Mouse (Mus musculus) hindbrain, embryonic 13.5 days (tissue): ENCODE results near the gene Ninj1. TPM values are rescaled to one million over a fixed set of nuclear protein-coding genes. Genes with fewer than 3 reads are reported as not detected.

ENCODE experiments used
- ATAC-seq: fragments of 200-750 bp; cut with Nextera tagmentation; 2 replicates; pipeline ENCODE4 v1.8.0; 2017; ENCODE audit warnings: moderate TSS enrichment; ENCODE audit not compliant: low FRiP score
- H3K27ac ChIP-seq: fragments of 300-500 bp; sonication (generic); 2 replicates; pipeline ENCODE4 v1.5.1; 2015; ENCODE audit warnings: inconsistent platforms, mild to moderate bottlenecking, moderate library complexity
- H3K27me3 ChIP-seq: fragments of 300-500 bp; sonication (generic); 2 replicates; pipeline ENCODE4 v1.6.1; 2015; ENCODE audit warnings: mild to moderate bottlenecking, inconsistent platforms
- H3K36me3 ChIP-seq: fragments of 300-500 bp; sonication (generic); 2 replicates; pipeline ENCODE4 v1.6.1; 2015; ENCODE audit warnings: mild to moderate bottlenecking, inconsistent platforms
- H3K4me1 ChIP-seq: fragments of 300-500 bp; sonication (generic); replicated peaks from 2 replicates; pipeline ENCODE4 v1.6.1; 2015; ENCODE audit warnings: inconsistent platforms
- H3K4me2 ChIP-seq: fragments of 300-500 bp; sonication (generic); 2 replicates; pipeline ENCODE4 v1.6.1; 2015; ENCODE audit warnings: inconsistent platforms, mild to moderate bottlenecking, moderate library complexity
- H3K4me3 ChIP-seq: fragments of 300-500 bp; sonication (generic); 2 replicates; pipeline ENCODE4 v1.5.1; 2015; ENCODE audit warnings: mild to moderate bottlenecking, inconsistent platforms
- H3K9ac ChIP-seq: fragments of 300-500 bp; sonication (generic); 2 replicates; pipeline ENCODE4 v1.6.1; 2015; ENCODE audit warnings: mild to moderate bottlenecking, inconsistent platforms
- H3K9me3 ChIP-seq: fragments of 300-500 bp; sonication (generic); 2 replicates; pipeline ENCODE4 v1.6.1; 2016; ENCODE audit warnings: inconsistent platforms
- WGBS: fragments of 180-500 bp; shearing (Covaris S2); methylation state at CpG from one replicate; pipeline ENCODE4 v1.1.7; 2015; 5-methylcytosine and 5-hydroxymethylcytosine counted together
- polyA plus RNA-seq: library from polyadenylated mRNA; unstranded; fragments of >200 nt; fragmentation: Nextera tagmentation; extraction: Ambion mirVana; gene quantifications from 2 replicates; pipeline ENCODE4 v1.2.1, GENCODE M21; 2015

Ninj1 gene
- polyA plus RNA-seq, 1 experiment from 2014 or later: 19.9 TPM

GRCm38 (mm10) chr13:49218651-49219050 is 31.4 kb downstream of the Ninj1 start:
- ATAC-seq: no peak
- Histone ChIP-seq H3K4me2 (no peak overlapping the region), H3K9ac (no peak overlapping the region), H3K27ac (no peak overlapping the region), H3K36me3 (no peaks in the 10 kb centered on the region), H3K27me3 (peaks cover 45% of the 10 kb centered on the region), H3K4me3 (no peak overlapping the region), H3K4me1 (peaks cover 28% of the 10 kb centered on the region), H3K9me3 (no peaks in the 10 kb centered on the region)
- WGBS: 38% methylated on average over 3 of the region's 3 CpGs

DNA sequence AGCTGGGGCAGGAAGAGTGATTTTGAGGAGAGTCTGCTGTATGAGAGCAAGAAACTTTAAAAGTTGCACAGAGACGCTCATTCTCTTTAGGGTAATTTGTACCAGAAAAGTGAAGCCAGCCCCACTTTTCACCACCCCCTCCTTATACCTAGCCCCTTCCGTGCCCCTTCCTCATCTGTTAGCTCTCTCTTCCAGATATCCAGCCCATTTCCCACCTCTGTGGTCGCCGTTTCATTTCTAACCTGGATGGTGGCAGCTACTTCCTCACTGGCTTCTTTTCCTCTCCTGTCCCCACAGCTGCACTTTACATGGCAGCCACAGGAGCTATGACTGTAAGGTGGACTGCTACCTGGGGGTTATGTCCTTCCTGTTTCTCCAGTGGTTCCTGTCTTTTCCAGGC is 32.1 kb downstream of the Ninj1 start:
- H3K27ac ChIP-seq: no peak overlapping the region
- H3K4me1 ChIP-seq: peaks cover 21% of the 10 kb centered on the region
- no peaks in the 10 kb centered on the region for H3K9me3 ChIP-seq
- no peak for ATAC-seq
- no peak overlapping the region for H3K9ac ChIP-seq
- H3K4me2 ChIP-seq: no peak overlapping the region
- peaks cover 42% of the 10 kb centered on the region for H3K27me3 ChIP-seq
- 91% methylated on average over 4 of the region's 4 CpGs for WGBS
- H3K36me3 ChIP-seq: no peaks in the 10 kb centered on the region
- no peak overlapping the region for H3K4me3 ChIP-seq

GRCm38 (mm10) chr13:49220912-49221311 is 33.6 kb downstream of the Ninj1 start:
- Histone ChIP-seq H3K9ac (no peak overlapping the region), H3K9me3 (no peaks in the 10 kb centered on the region), H3K36me3 (no peaks in the 10 kb centered on the region), H3K4me1 (peaks cover 8% of the 10 kb centered on the region), H3K4me2 (no peak overlapping the region), H3K27me3 (peaks cover 35% of the 10 kb centered on the region), H3K4me3 (no peak overlapping the region), H3K27ac (no peak overlapping the region)
- ATAC-seq: no peak
- WGBS: 20% methylated on average over 5 of the region's 5 CpGs

GRCm38 (mm10) chr13:49224314-49224713 is 37.0 kb downstream of the Ninj1 start:
- no peak overlapping the region for H3K9ac ChIP-seq
- no peak for ATAC-seq
- 23% methylated on average over 10 of the region's 10 CpGs for WGBS

DNA sequence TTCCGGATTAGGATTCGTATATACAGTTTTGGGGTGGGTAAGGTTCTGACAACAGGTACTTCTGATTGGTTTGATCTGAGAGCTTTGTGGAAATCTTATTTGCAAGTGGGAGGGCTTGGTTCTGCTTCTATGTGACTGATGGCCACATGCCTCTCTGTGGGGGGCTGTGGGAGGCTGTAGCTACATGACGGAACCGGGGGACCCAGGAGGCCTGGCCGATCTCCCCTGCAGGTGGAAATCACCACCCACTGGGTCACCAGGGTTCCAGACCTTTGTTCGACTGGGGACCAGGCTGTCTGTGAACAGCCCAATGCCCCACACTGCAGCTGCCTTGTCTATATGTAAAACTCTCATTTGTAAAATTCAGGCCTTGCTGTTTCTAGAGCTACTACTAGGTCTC is 37.4 kb downstream of the Ninj1 start:
- no peak for ATAC-seq
- WGBS: 19% methylated on average over 6 of the region's 6 CpGs
- H3K27ac ChIP-seq: no peak overlapping the region
- no peak overlapping the region for H3K4me2 ChIP-seq
- no peaks in the 10 kb centered on the region for H3K9me3 ChIP-seq
- H3K4me1 ChIP-seq: no peaks in the 10 kb centered on the region
- no peak overlapping the region for H3K4me3 ChIP-seq
- peaks cover 11% of the 10 kb centered on the region for H3K27me3 ChIP-seq
- no peak overlapping the region for H3K9ac ChIP-seq
- no peaks in the 10 kb centered on the region for H3K36me3 ChIP-seq

More at GRCm38 (mm10) chr13:49224314-49224713, 37.0 kb downstream of the Ninj1 start:
- Histone ChIP-seq H3K9me3 (no peaks in the 10 kb centered on the region), H3K4me1 (no peaks in the 10 kb centered on the region), H3K27me3 (peaks cover 11% of the 10 kb centered on the region), H3K4me2 (no peak overlapping the region), H3K36me3 (no peaks in the 10 kb centered on the region), H3K4me3 (no peak overlapping the region), H3K27ac (no peak overlapping the region)

- Histone ChIP-seq H3K27me3 (peaks cover 11% of the 10 kb centered on the region), H3K9me3 (no peaks in the 10 kb centered on the region), H3K4me1 (no peaks in the 10 kb centered on the region), H3K4me2 (no peak overlapping the region), H3K9ac (no peak overlapping the region), H3K27ac (no peak overlapping the region), H3K4me3 (no peak overlapping the region), H3K36me3 (no peaks in the 10 kb centered on the region)
- WGBS: 64% methylated on average over 3 of the region's 3 CpGs
- no peak for ATAC-seq
These were observed 37.9 kb downstream of the Ninj1 start for GRCm38 (mm10) chr13:49225159-49225558.

DNA sequence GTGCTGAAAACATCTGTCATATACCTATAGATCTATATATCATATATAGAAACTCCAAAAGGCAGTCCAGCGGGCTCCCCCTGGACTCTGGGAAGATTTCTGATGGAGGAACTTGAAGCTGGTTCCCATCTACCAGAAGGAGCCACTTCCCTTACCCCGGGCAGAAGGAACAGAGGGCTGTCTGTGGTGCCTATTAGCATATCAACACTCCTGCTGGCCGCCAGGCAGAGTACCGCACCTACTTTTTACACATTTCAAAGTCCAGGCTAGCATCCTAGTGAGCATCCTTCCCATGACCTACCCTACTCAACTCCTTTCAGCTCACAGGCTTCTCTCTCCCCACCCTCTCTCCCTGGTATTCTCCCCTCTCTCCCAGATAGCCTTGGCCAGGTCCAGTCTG is 38.3 kb downstream of the Ninj1 start:
- Histone ChIP-seq H3K9ac (no peak overlapping the region), H3K27ac (no peak overlapping the region), H3K36me3 (no peaks in the 10 kb centered on the region), H3K4me1 (no peaks in the 10 kb centered on the region), H3K27me3 (peaks cover 6% of the 10 kb centered on the region), H3K9me3 (no peaks in the 10 kb centered on the region), H3K4me2 (no peak overlapping the region), H3K4me3 (no peak overlapping the region)
- ATAC-seq: no peak
- 22% methylated on average over 4 of the region's 4 CpGs for WGBS

DNA sequence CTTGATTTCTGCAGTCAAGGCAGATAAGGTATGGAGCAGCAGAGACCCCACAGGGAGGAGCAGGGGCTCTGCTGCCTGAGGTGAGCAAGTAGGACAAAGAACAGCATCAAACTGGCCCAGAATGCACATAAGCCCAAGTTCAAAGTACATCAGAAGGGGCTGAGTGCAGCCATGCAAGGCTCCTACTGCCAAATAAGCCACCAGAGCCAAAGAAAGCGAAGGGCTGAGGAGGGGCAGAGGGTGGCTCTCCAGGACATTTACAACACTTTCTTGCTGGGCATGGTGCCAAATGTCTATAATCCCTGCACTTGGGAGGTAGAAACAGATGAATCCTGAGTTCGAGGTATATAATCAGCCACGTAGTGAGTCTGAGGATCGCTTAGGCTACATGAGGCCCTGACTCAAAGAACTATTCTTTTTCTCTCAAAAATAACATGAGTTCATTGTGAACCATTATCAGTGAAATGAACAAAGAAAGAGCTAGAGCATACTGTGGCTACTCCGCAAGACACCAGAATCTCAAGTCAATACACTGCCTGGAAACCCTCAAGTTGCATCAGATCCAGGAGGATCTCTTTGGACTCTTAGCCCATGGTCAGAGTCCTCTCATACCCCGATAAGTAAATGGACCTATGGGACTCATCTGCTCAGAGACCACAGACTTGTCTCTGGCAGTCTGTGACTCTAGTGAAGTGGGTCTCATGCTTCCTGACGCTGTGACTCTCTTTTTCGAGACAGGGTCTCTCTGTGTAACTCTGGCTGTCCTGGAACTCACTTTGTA is 46.7 kb downstream of the Ninj1 start:
- no peak for ATAC-seq
- H3K9me3 ChIP-seq: no peaks in the 10 kb centered on the region
- no peak overlapping the region for H3K4me3 ChIP-seq
- no peak overlapping the region for H3K27ac ChIP-seq
- no peak overlapping the region for H3K9ac ChIP-seq
- 92% methylated on average over 8 of the region's 8 CpGs for WGBS
- H3K27me3 ChIP-seq: no peaks in the 10 kb centered on the region
- H3K4me2 ChIP-seq: no peak overlapping the region
- H3K36me3 ChIP-seq: no peaks in the 10 kb centered on the region
- H3K4me1 ChIP-seq: no peaks in the 10 kb centered on the region

DNA sequence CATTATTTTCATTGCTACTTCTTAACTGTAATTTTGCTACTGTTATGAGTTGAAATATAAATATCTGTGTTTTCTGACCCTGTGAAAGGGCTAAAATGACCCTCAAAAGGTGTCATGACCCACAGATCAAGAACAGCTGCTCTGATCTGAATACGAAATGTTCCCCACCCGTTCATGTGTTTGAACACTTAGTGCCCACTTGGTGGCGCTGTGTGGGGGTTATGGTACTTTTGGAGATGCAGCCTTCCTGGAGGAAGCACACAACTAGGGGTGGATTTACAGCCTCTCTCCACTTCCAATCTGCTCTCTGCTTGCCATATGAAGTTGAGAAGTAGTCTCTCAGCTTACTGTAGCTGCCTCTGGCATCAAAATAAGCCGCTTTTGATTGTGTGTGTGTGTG is 47.4 kb downstream of the Ninj1 start:
- no peak overlapping the region for H3K4me2 ChIP-seq
- no peaks in the 10 kb centered on the region for H3K9me3 ChIP-seq
- H3K9ac ChIP-seq: no peak overlapping the region
- H3K4me1 ChIP-seq: no peaks in the 10 kb centered on the region
- no peaks in the 10 kb centered on the region for H3K36me3 ChIP-seq
- H3K27me3 ChIP-seq: no peaks in the 10 kb centered on the region
- WGBS: 93% methylated on average over 4 of the region's 4 CpGs
- H3K27ac ChIP-seq: no peak overlapping the region
- no peak overlapping the region for H3K4me3 ChIP-seq
- no peak for ATAC-seq

DNA sequence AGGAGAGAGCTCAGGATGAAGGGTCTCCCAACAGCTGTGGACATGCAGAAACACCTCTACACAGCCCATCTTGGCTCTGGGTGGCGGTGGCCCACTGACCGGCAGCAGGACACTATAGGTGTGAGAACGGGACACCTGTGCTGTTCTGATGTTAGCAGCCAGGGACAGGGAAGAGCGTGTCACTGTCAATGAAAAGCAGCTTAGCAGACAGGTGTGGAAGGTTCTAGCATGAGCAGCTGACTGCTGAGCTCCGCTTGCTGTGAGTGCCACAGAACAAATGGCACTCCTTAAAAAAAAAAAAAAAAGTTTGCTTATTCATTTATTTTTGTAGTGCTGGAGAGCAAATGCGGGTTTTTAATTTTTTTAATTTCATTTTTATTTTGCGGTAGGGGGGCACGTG is 50.3 kb downstream of the Ninj1 start:
- H3K27ac ChIP-seq: no peak overlapping the region
- 0 out of 2 replicates have a peak, but pooled peaks cover 4% of the 10 kb centered on the region for H3K27me3 ChIP-seq
- no peaks in the 10 kb centered on the region for H3K9me3 ChIP-seq
- no peak for ATAC-seq
- H3K4me2 ChIP-seq: no peak overlapping the region
- 91% methylated on average over 8 of the region's 8 CpGs for WGBS
- no peak overlapping the region for H3K4me3 ChIP-seq
- H3K4me1 ChIP-seq: no peaks in the 10 kb centered on the region
- no peak overlapping the region for H3K9ac ChIP-seq
- no peaks in the 10 kb centered on the region for H3K36me3 ChIP-seq

- Histone ChIP-seq H3K4me2 (no peak overlapping the region), H3K27ac (no peak overlapping the region), H3K9ac (no peak overlapping the region), H3K27me3 (0 out of 2 replicates have a peak, but pooled peaks cover 4% of the 10 kb centered on the region), H3K4me1 (no peaks in the 10 kb centered on the region), H3K9me3 (no peaks in the 10 kb centered on the region), H3K4me3 (no peak overlapping the region), H3K36me3 (no peaks in the 10 kb centered on the region)
- WGBS: 95% methylated on average over 8 of the region's 8 CpGs
- ATAC-seq: no peak
These were observed 51.5 kb downstream of the Ninj1 start for GRCm38 (mm10) chr13:49238737-49239136.

- H3K9me3 ChIP-seq: no peaks in the 10 kb centered on the region
- WGBS: 73% methylated on average over 9 of the region's 9 CpGs
These were observed 55.2 kb downstream of the Ninj1 start for GRCm38 (mm10) chr13:49242321-49243065.

GRCm38 (mm10) chr13:49243492-49243891 is 56.2 kb downstream of the Ninj1 start:
- Histone ChIP-seq H3K27ac (no peak overlapping the region), H3K9me3 (no peaks in the 10 kb centered on the region), H3K4me1 (peaks cover 11% of the 10 kb centered on the region), H3K36me3 (no peaks in the 10 kb centered on the region), H3K9ac (no peak overlapping the region), H3K4me2 (no peak overlapping the region), H3K27me3 (peaks cover 38% of the 10 kb centered on the region), H3K4me3 (no peak overlapping the region)
- 95% methylated on average over 2 of the region's 2 CpGs for WGBS
- ATAC-seq: no peak

More at GRCm38 (mm10) chr13:49242321-49243065, 55.2 kb downstream of the Ninj1 start:
- H3K27me3 ChIP-seq: peaks cover 28% of the 10 kb centered on the region
- no peaks in the 10 kb centered on the region for H3K36me3 ChIP-seq
- H3K9ac ChIP-seq: no peak overlapping the region
- no peak overlapping the region for H3K4me3 ChIP-seq
- H3K27ac ChIP-seq: no peak overlapping the region
- H3K4me1 ChIP-seq: peaks cover 2% of the 10 kb centered on the region
- no peak for ATAC-seq
- H3K4me2 ChIP-seq: no peak overlapping the region
